ENCODE assay signal across 16 mouse cellular contexts in the genomic region with DNA sequence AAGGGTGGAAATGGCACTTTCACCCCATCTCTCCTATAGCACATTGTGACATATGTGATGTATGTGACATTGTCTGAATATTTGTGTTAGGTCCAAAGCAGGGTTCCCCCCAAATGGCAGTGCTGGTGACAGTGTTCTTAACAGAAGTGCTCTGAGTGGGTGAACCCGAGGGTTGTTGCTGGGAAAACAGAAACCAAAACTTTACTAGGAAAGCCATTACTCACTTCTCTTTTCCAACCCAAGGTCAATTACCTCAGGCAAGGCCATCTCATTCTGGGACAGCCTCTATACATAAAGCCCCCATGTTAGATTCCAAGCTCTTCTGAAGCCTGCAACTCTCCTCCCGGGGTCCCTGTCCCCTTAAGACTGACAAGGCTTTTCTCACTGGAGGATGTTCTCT. TPM values are rescaled to one million over a fixed set of nuclear protein-coding genes. Genes with fewer than 3 reads are reported as not detected.
"Had no signal": no experiment of that assay in that cellular context is flagged by ENCODE, and none has a peak within 500 bp of the region (broad histone marks: within the 10 kb centered on the region; RNA-seq: fewer than 3 reads in every experiment).

No protein-coding gene starts in this region.

- H3K4me1 ChIP-seq: limb, embryonic 13.5 days; midbrain, embryonic 12.5 days; neural tube, embryonic 12.5 days had no signal

- H3K4me2 ChIP-seq: kidney, embryonic 15.5 days; limb, embryonic 13.5 days; midbrain, embryonic 12.5 days; neural tube, embryonic 12.5 days had no signal

- DNase-seq: kidney, adult 2 months; kidney, postnatal 14 days; left cerebral cortex, postnatal 4 days; lung, adult 18-20 months; right cerebral cortex, postnatal 4 days; thymus, postnatal 4 days had no signal

- H3K9me3 ChIP-seq: kidney, embryonic 15.5 days; limb, embryonic 13.5 days; midbrain, embryonic 12.5 days; neural tube, embryonic 12.5 days had no signal

- H3K4me3 ChIP-seq: kidney, embryonic 15.5 days; limb, embryonic 13.5 days; midbrain, embryonic 12.5 days; neural tube, embryonic 12.5 days had no signal

- H3K27ac ChIP-seq: kidney, embryonic 15.5 days; limb, embryonic 13.5 days; liver, embryonic 14.5 days; midbrain, embryonic 12.5 days; neural tube, embryonic 12.5 days; stomach, postnatal 0 days had no signal

- H3K27me3 ChIP-seq: kidney, embryonic 15.5 days; limb, embryonic 13.5 days; midbrain, embryonic 12.5 days; neural tube, embryonic 12.5 days had no signal

- H3K36me3 ChIP-seq: kidney, embryonic 15.5 days; limb, embryonic 13.5 days; midbrain, embryonic 12.5 days; neural tube, embryonic 12.5 days had no signal

- H3K9ac ChIP-seq: kidney, embryonic 15.5 days; limb, embryonic 13.5 days; liver, embryonic 14.5 days; midbrain, embryonic 12.5 days; neural tube, embryonic 12.5 days had no signal

RNA-seq across cellular contexts. Expression of a gene that starts 26.5 kb away (rescaled TPM):
- total RNA-seq: layer of hippocampus, postnatal 14 days; left cerebral cortex, adult 18-20 months; left cerebral cortex, postnatal 10 days; left cerebral cortex, postnatal 4 days; midbrain, postnatal 0 days had no signal
- polyA plus RNA-seq: midbrain, embryonic 12.5 days; midbrain, postnatal 0 days; neural tube, embryonic 12.5 days had no signal
